Mouse (Mus musculus) spleen, adult 18-20 months (tissue): Measurements from ENCODE around the gene Map3k14.
"Not testable (repeated sequence)": the region's sequence is repeated elsewhere in the genome, so short reads cannot be mapped to it uniquely, and the experiment has no call there.

Source experiments
- DNase-seq, 2 experiments: peaks; one replicate each; pipeline ENCODE4 v3.0.0; 2022; ENCODE audit warnings: mixed read lengths in 2 of 2

Map3k14 gene

GRCm38 (mm10) chr11:103244856-103245255 is 22.4 kb downstream of the Map3k14 start:
- DNase-seq: no peak

GRCm38 (mm10) chr11:103240740-103241139 is 26.5 kb downstream of the Map3k14 start:
- DNase-seq: no peak

- no peak for DNase-seq
Measured at GRCm38 (mm10) chr11:103237757-103238156, 29.5 kb downstream of the Map3k14 start.

GRCm38 (mm10) chr11:103236903-103237302 is 30.4 kb downstream of the Map3k14 start:
- DNase-seq: peak in 1 of 2 experiments; percentile 4

DNA sequence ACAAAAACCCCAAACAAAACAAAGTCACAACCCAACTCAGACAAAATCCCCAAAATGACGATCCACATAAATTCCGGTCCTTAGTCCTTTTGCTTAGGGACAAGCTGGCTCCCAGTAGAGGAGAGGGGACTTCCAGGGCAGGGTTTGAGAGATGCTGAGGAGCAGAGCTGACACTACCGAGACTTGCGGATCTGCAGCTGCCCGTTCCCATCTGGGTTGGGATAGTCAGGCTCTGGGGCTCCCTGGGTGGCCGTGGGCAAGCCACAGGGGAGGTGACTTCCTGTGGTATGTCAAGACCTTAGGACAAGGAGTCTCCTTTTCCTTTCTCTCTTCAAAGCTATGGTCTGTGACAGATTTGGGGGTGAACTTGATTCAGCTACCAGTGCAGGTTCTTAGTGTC is 30.8 kb downstream of the Map3k14 start:
- DNase-seq: peak in 1 of 2 experiments; percentile 2

- DNase-seq: no peak
Measured at GRCm38 (mm10) chr11:103235702-103236101, 31.6 kb downstream of the Map3k14 start.

DNA sequence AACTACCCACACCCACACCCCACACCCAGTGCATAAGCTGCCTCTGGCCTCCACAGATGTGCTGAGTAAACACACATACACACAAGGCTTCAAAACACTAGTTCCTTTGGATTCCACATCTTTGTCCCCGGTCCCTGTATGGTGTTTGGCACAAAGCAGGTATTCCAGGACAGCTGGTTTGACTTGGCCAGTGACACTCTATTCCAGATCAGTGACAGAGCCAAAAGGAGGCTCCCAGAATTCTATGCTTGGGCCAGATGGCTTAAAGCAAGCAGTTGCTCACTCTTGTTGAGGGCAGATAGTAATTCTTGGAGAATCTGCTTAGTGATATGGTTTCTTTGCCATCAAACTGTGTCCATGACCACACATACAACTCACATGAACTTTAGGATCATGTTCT is 32.8 kb downstream of the Map3k14 start:
- no peak for DNase-seq

DNA sequence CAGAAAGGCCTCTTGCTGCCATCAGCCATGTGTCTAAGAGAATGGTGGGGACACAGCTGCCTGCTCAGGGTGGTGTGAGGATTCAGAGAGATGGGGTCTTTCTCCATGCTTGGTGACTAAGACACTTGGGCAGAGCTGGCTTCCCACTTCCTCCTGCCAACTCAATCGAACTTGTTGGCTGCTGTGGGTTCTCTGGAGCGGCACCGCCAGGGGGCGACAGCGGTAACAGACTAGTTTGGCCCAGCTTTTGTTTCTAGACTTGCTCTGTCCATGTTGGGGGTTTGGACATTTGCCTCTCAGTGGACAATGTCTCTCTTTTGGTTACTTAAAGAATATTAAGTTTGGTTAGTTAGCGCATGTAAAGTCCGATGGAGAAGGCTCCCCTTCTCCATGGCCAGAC is 34.3 kb downstream of the Map3k14 start:
- peak; percentile 73 to 88 for DNase-seq

- DNase-seq: peak in 1 of 2 experiments; percentile 3
Measured at GRCm38 (mm10) chr11:103231367-103231766, 35.9 kb downstream of the Map3k14 start.

GRCm38 (mm10) chr11:103230626-103231025 is 36.6 kb downstream of the Map3k14 start:
- DNase-seq: peak in 1 of 2 experiments; percentile 3

GRCm38 (mm10) chr11:103229608-103230007 is 37.7 kb downstream of the Map3k14 start:
- no peak for DNase-seq

DNA sequence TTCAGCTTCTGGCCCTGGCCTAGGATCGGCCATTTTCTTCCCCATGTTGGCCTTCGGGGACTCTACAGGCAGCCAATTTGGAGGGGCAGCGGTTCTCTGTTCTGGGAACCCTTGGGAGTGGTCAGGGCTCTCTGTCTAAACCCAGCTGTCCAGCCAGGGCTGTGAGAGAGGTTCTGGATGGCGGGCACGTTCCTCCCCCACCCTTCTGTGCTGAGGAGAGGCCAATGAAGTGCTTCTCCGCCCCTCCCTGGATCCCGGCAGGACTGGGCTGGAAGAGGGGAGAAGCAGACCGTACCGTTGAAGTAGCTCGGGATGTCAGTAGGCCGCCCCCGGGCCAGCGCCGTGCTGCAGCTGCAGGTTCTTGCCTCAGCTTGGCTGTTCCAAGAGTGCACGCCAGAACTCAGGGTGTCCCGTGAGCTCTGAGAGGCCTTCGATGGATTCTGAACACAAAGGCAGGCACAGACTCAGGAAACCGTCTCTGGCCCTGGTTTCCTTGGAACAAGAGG is 43.3 kb downstream of the Map3k14 start:
- no peak for DNase-seq

DNA sequence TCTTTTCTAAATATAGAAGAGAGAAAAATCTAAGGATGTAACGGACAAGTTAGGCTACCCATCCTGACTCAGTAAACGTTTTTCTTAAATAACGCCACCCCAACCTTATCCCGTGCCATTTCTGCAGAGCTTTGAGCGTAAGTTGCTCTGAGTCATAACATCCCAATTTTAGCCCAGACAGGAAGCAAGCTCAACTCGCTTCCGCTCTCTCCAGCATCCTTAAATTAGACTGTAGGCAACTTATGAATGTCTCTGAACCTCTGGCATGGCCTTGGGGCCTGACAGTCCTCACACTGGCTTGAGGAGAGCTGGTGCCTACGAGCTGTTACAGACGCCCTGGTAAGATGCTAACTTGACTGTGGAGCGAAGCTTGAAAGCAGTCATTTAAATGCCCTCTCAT is 43.8 kb downstream of the Map3k14 start:
- DNase-seq: no peak

DNA sequence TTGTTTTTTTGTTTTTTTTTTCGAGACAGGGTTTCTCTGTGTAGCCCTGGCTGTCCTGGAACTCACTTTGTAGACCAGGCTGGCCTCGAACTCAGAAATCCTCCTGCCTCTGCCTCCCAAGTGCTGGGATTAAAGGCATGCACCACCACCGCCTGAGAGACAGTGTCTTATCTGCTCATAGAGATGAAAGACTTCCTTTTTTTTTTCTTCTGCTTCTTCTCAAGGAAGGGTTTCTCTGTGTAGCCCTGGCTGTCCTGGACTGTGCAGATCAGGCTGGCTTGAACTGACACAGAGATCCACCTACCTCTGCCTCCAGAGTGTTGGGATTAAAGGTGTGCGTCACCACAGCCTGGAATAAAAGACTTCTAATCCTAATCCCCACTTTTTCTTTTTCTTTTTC is 44.6 kb downstream of the Map3k14 start:
- DNase-seq: not testable (repeated sequence)

DNA sequence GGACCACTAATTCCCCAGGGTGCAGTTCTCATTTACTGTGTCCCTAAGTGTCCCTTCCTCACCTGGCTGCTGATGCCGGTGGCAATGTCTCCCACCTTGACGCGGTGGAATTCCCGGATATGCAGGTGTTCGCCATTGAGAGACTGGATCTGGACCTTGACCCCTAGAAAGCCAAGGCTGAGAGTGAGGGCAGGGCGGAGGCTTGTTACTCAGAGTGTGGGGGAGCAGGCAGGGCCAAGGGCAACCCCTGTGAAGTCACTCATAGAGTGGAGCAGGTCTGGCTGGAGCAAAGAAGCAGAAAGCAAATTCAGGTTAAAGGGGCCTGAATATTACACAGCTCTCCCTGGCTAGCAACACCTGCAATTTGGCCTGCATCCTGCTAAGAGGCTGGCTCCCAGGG is 45.8 kb downstream of the Map3k14 start:
- DNase-seq: no peak

DNA sequence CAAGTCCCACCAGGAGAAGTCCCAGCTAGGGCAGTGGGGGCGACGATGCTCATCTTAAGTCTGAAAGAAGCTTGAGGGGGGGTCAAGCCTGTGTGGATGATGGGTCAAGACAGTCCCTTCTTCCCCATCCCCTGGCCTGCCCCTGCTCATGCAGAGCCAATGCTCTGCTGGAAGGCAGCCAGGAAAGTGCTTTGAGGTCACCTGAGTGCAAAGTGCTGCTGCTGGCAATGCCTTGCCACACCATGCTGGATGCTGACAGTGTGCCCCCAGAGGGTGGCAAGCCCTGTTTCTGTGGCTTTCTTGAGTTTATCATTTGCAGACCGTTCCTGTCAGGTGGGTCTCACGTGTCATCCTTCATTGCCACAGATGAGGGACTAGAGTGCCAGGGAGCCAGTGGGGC is 47.3 kb downstream of the Map3k14 start:
- no peak for DNase-seq

DNA sequence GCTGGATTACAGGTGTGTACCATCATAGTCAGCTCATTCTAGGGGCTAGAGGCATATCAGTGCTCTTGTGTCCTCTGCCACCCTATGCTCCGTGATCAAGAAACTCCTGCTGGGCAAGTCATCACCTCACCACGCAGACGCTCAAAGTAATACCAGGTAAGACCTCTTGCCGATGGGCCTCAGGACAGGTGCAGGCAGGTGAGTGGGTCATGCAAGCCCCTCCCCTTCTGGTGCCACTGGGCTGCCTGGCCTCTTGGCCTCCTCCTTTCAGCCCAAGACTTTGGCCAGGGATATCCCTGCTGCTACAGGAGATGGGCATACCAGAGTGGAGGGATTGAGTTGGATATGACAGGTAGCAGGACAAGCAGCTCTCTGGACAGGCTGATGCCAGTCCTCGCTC is 48.0 kb downstream of the Map3k14 start:
- no peak for DNase-seq

- DNase-seq: no peak
Measured at GRCm38 (mm10) chr11:103218517-103218901, 48.8 kb downstream of the Map3k14 start.

- DNase-seq: peak; percentile 34 to 53
Measured at GRCm38 (mm10) chr11:103217790-103218516, 49.3 kb downstream of the Map3k14 start, which contains the start of gene Spata32. TSS of gene Spata32 (minus strand) at chr11:103218432.

DNA sequence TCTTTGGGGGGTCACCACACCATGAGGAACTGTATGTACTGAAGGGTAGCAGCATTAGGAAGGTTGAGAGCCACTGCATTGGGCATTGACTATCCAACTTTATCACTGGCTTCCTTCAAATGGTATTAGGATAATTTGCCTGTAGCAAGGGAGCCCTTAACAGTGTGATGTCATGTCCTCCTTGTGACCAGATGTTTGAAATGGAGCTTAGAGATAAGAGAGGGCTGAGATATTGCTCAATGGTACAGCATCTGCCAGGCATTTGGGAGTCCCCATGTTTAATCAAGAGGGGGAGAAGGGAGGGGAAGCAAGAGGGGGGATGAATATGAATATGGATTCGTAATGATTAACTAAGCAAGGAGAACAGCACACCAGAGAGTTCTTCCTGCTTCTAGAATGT is 51.9 kb downstream of the Map3k14 start:
- DNase-seq: no peak

- DNase-seq: no peak
Measured at GRCm38 (mm10) chr11:103213712-103214111, 53.6 kb downstream of the Map3k14 start.

DNA sequence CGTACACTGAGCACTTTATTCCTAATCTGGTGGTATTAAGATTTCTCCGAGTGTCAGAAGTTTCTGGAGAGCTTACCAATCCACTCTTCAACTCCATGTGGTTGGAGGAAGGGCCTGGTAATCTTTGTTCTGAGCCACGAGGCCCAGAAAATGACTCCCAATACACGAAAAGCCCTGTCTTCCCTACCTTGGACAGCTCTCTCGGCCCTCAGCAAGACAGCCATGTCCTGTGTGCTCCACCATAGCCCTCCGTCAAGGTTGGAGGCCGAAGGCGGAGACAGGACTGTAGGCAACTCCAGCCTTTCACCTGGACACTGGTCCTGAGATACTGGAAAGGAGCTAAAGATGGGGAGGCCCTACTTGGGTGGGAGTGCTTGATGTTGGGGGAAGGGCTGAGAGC is 57.0 kb downstream of the Map3k14 start:
- no peak for DNase-seq

DNA sequence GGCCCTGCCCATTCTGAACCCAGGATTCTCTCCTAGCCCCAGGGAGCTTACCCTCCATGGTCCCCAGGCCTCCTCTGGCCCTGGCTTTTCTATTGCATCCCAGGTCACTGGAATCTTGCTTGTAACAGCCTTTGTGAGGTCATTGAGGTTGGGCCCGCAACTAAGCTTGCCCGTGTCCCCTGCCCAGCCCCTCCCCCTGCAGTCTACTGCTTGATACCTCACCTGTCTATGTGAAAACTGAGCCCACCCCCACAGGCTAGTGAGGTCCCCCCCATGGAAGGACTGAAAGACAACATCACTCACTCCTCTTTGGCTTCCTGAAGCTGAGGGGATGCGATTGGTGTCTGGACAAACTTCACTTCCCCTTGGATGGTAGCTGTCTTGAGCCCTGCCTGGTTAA is 58.8 kb downstream of the Map3k14 start, which contains the start of gene 1700023F06Rik:
Gene 1700023F06Rik, minus strand, starts transcription at position 101 of the 400 bp plus-strand sequence.
- DNase-seq: no peak

DNA sequence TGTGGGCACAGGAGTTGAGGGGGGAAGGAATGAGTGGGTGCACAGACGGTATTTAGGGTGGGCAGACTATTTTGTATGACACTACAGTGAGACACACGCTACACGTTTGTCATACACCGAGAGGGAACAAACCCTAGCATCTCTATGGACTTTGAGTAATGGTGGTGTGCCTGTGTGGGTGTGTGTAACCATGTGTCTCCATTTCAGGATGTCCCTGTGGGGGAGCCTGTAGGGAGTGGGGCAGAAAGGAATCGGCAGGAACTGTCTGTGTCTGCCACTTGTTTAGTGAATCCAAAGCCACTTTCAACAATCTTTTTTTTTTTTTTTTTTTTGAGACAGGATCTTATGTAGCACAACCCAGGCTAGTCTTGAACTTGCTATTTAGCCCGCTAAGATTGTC is 61.1 kb downstream of the Map3k14 start:
- DNase-seq: no peak

- DNase-seq: no peak
Measured at GRCm38 (mm10) chr11:103202376-103202775, 64.9 kb downstream of the Map3k14 start.
